Mouse (Mus musculus) CD4-positive, CD25-positive, alpha-beta regulatory T cell, adult 2 months (primary cell): ENCODE results near the gene Vmn1r70.

Experiments
- DNase-seq: peaks from one replicate; pipeline ENCODE4 v3.0.0-alpha.2; 2012; ENCODE audit warnings: low read depth, low spot score

Gene Vmn1r70

DNA sequence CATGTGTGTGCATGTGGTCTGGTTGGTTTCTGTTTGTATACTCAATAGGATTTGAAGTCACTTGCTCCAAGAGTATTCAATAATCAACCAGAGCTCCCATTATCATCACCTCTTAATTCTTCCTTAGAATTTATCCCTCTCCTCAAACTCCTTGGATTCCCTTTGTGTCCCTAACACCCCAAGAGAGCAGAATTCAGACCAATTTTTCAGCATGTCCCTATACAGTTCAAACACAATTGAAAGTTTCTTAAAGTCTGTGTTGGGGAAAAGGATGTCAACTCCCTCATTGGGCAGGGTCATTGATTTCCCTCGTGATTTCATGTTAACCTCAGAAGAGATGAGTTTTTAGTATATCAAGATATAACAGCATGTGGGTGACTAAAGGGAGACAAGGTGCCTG is at the start of gene Vmn1r70:
Vmn1r70 (plus strand) TSS at position 301 of the 400 bp plus-strand sequence.
- DNase-seq: no peak

DNA sequence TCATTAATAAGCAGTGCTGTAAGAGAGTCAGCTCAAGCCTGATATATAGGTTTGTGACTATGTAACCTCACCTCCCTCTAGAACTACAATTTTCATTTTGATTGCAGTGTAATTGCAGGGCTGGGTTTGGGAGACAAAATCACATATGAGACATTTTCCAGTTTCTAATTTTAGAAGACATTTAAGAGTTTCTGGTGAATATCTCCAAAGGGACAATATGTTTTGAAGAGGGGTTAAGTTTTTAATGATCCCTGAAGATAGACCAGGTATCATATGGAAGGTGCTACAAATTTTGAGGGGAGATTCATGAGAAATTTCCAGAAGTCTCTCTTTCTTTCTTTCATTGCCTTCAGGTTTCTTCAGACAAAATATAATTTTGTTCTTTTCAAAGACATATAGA is 17.8 kb upstream of the Vmn1r70 start, which contains the start of gene Vmn1r69:
Vmn1r69 (minus strand) TSS at position 101 of the 400 bp plus-strand sequence.
- no peak for DNase-seq
